Mouse (Mus musculus) intestine, postnatal 0 days (tissue): ENCODE data around the gene Fhod1. TPM values are rescaled to one million over a fixed set of nuclear protein-coding genes. Genes with fewer than 3 reads are reported as not detected.

ENCODE experiments used
- ATAC-seq: fragments of 200-750 bp; cut with Nextera tagmentation; 2 replicates; pipeline ENCODE4 v1.8.0; 2017; ENCODE audit warnings: mild to moderate bottlenecking, moderate TSS enrichment, moderate library complexity
- H3K27ac ChIP-seq: fragments of 300-500 bp; sonication (generic); 2 replicates; pipeline ENCODE4 v1.5.1; 2014; ENCODE audit warnings: mild to moderate bottlenecking, low read depth, low read length, moderate library complexity
- H3K27me3 ChIP-seq: fragments of 300-500 bp; sonication (generic); replicated peaks from 2 replicates; pipeline ENCODE4 v1.6.1; 2014; ENCODE audit warnings: low read length, mixed read lengths; ENCODE audit not compliant: control insufficient read depth, insufficient read depth
- H3K36me3 ChIP-seq: fragments of 300-500 bp; sonication (generic); 2 replicates; pipeline ENCODE4 v1.6.1; 2014; ENCODE audit warnings: mild to moderate bottlenecking, moderate library complexity; ENCODE audit not compliant: control insufficient read depth, insufficient read depth
- H3K4me1 ChIP-seq: fragments of 300-500 bp; sonication (generic); replicated peaks from 2 replicates; pipeline ENCODE4 v1.6.1; 2014; ENCODE audit warnings: antibody characterized with exemption, low read length, mixed read lengths; ENCODE audit not compliant: control insufficient read depth, insufficient read depth
- H3K4me2 ChIP-seq: fragments of 300-500 bp; sonication (generic); replicated peaks from 2 replicates; pipeline ENCODE4 v1.6.1; 2014; ENCODE audit warnings: low read depth, mild to moderate bottlenecking, moderate library complexity
- H3K4me3 ChIP-seq: fragments of 300-500 bp; sonication (generic); 2 replicates; pipeline ENCODE4 v1.5.1; 2014; ENCODE audit warnings: low read depth, low read length
- H3K9ac ChIP-seq: fragments of 300-500 bp; sonication (generic); 2 replicates; pipeline ENCODE4 v1.6.1; 2014; ENCODE audit warnings: mild to moderate bottlenecking, low read depth, low read length
- H3K9me3 ChIP-seq: fragments of 300-500 bp; sonication (generic); 2 replicates; pipeline ENCODE4 v1.6.1; 2016; ENCODE audit warnings: mixed run types; ENCODE audit not compliant: control insufficient read depth
- CTCF ChIP-seq: sonication (generic); IDR thresholded peaks from 2 replicates; pipeline ENCODE4 v1.5.1; 2016; ENCODE audit warnings: low read depth, mild to moderate bottlenecking, control low read depth, antibody characterized with exemption, moderate library complexity
- WGBS: fragments of 180-500 bp; shearing (Covaris S2); extraction: QIAGEN DNeasy Blood & Tissue Kit; methylation state at CpG from one replicate; pipeline ENCODE4 v1.1.7; 2014; 5-methylcytosine and 5-hydroxymethylcytosine counted together
- polyA plus RNA-seq: library from polyadenylated mRNA; unstranded; fragments of >200 nt; fragmentation: Nextera tagmentation; extraction: Ambion mirVana; gene quantifications from 2 replicates; pipeline ENCODE4 v1.2.1, GENCODE M21; 2015

Gene Fhod1
- polyA plus RNA-seq, 1 experiment from 2014 or later = 1.3 TPM

- no peaks in the 10 kb centered on the region for H3K9me3 ChIP-seq
- H3K36me3 ChIP-seq = peaks cover 62% of the 10 kb centered on the region
- 0 out of 2 replicates have a peak overlapping the region, but pooled peaks have one; percentile 65 for H3K9ac ChIP-seq
- no peak for ATAC-seq
- H3K4me3 ChIP-seq = no peak overlapping the region
- no peak for TF ChIP-seq CTCF
- H3K27me3 ChIP-seq = no peaks in the 10 kb centered on the region
- no peak overlapping the region; the same call in 1 of the 2 replicates for H3K4me2 ChIP-seq
- H3K27ac ChIP-seq = peak overlapping the region; percentile 68
- peaks cover 4% of the 10 kb centered on the region; the same call in 1 of the 2 replicates for H3K4me1 ChIP-seq
- WGBS = 53% methylated on average over 9 of the region's 9 CpGs
Observed at GRCm38 (mm10) chr8:105304325-105305210, 43.2 kb downstream of the Fhod1 start.

GRCm38 (mm10) chr8:105303874-105304273 lies 43.9 kb downstream of the Fhod1 start:
- peak overlapping the region; percentile 41; the same call in 1 of the 2 replicates for H3K27ac ChIP-seq
- H3K36me3 ChIP-seq = peaks cover 56% of the 10 kb centered on the region
- H3K9ac ChIP-seq = no peak overlapping the region
- TF ChIP-seq CTCF = no peak
- WGBS = 73% methylated on average over 9 of the region's 9 CpGs
- ATAC-seq = no peak
- peaks cover 4% of the 10 kb centered on the region; the same call in 1 of the 2 replicates for H3K4me1 ChIP-seq
- H3K4me3 ChIP-seq = no peak overlapping the region
- H3K9me3 ChIP-seq = no peaks in the 10 kb centered on the region
- H3K4me2 ChIP-seq = no peak overlapping the region
- no peaks in the 10 kb centered on the region for H3K27me3 ChIP-seq

- H3K36me3 ChIP-seq = peaks cover 51% of the 10 kb centered on the region
- 68% methylated on average over 8 of the region's 8 CpGs for WGBS
- no peak for ATAC-seq
- H3K4me2 ChIP-seq = no peak overlapping the region
- H3K4me3 ChIP-seq = no peak overlapping the region
- H3K9me3 ChIP-seq = no peaks in the 10 kb centered on the region
- no peak for TF ChIP-seq CTCF
- H3K4me1 ChIP-seq = peaks cover 6% of the 10 kb centered on the region; the same call in 1 of the 2 replicates
- no peaks in the 10 kb centered on the region for H3K27me3 ChIP-seq
- H3K27ac ChIP-seq = no peak overlapping the region
- no peak overlapping the region for H3K9ac ChIP-seq
Observed at GRCm38 (mm10) chr8:105303396-105303795, 44.4 kb downstream of the Fhod1 start.

- H3K36me3 ChIP-seq = peaks cover 36% of the 10 kb centered on the region
- ATAC-seq = no peak
Observed at GRCm38 (mm10) chr8:105299962-105300361, 47.8 kb downstream of the Fhod1 start.

GRCm38 (mm10) chr8:105298351-105299252 lies 49.2 kb downstream of the Fhod1 start:
- H3K27me3 ChIP-seq = no peaks in the 10 kb centered on the region
- peak overlapping the region; percentile 85 for H3K4me2 ChIP-seq
- H3K9ac ChIP-seq = peak overlapping the region; percentile 84
- no peak for TF ChIP-seq CTCF
- H3K27ac ChIP-seq = 0 out of 2 replicates have a peak overlapping the region, but pooled peaks have one; percentile 62
- no peak for ATAC-seq
- 42% methylated on average over 18 of the region's 18 CpGs for WGBS
- peaks cover 28% of the 10 kb centered on the region for H3K36me3 ChIP-seq
- peak overlapping the region; percentile 95 for H3K4me3 ChIP-seq
- peaks cover 2% of the 10 kb centered on the region; the same call in 1 of the 2 replicates for H3K4me1 ChIP-seq
- no peaks in the 10 kb centered on the region for H3K9me3 ChIP-seq

More at GRCm38 (mm10) chr8:105299962-105300361, 47.8 kb downstream of the Fhod1 start:
- H3K9me3 ChIP-seq = no peaks in the 10 kb centered on the region
- H3K4me1 ChIP-seq = peaks cover 2% of the 10 kb centered on the region
- no peak overlapping the region for H3K4me3 ChIP-seq
- no peak overlapping the region for H3K27ac ChIP-seq
- WGBS = 73% methylated on average over 8 of the region's 8 CpGs
- no peak overlapping the region for H3K4me2 ChIP-seq
- no peak for TF ChIP-seq CTCF
- no peaks in the 10 kb centered on the region for H3K27me3 ChIP-seq
- H3K9ac ChIP-seq = no peak overlapping the region
